Mouse (Mus musculus): ENCODE data around the gene Cyp2t4.

Gene Cyp2t4

GRCm38 (mm10) chr7:27153205-27153764 lies at the start of gene Cyp2t4:
Gene Cyp2t4 (plus strand): TSS chr7:27153714.
- no peak for DNase-seq (ENCODE audit: low read depth in 1 of 2, low spot score in 2 of 2)

GRCm38 (mm10) chr7:27104882-27105281 lies 48.6 kb upstream of the Cyp2t4 start:
- DNase-seq (ENCODE audit: low read depth in 1 of 2, low spot score in 2 of 2): no peak

- DNase-seq (ENCODE audit: low read depth in 1 of 2, low spot score in 2 of 2): no peak
Measured at GRCm38 (mm10) chr7:27110327-27110726, 43.2 kb upstream of the Cyp2t4 start.

GRCm38 (mm10) chr7:27111038-27111437 lies 42.5 kb upstream of the Cyp2t4 start:
- DNase-seq (ENCODE audit: low read depth in 1 of 2, low spot score in 2 of 2): no peak

- no peak for DNase-seq (ENCODE audit: low read depth in 1 of 2, low spot score in 2 of 2)
Measured at GRCm38 (mm10) chr7:27111987-27112386, 41.5 kb upstream of the Cyp2t4 start.

- no peak for DNase-seq (ENCODE audit: low read depth in 1 of 2, low spot score in 2 of 2)
Measured at GRCm38 (mm10) chr7:27118033-27118511, 35.4 kb upstream of the Cyp2t4 start.

- DNase-seq (ENCODE audit: low read depth in 1 of 2, low spot score in 2 of 2): no peak
Measured at GRCm38 (mm10) chr7:27119676-27120075, 33.8 kb upstream of the Cyp2t4 start, which contains the start of gene Cyp2f2. Gene Cyp2f2 (plus strand): TSS chr7:27119909.

GRCm38 (mm10) chr7:27124305-27124832 lies 29.1 kb upstream of the Cyp2t4 start:
- DNase-seq (ENCODE audit: low read depth in 1 of 2, low spot score in 2 of 2): no peak

GRCm38 (mm10) chr7:27124969-27125368 lies 28.5 kb upstream of the Cyp2t4 start:
- no peak for DNase-seq (ENCODE audit: low read depth in 1 of 2, low spot score in 2 of 2)

- no peak for DNase-seq (ENCODE audit: low read depth in 1 of 2, low spot score in 2 of 2)
Measured at GRCm38 (mm10) chr7:27128162-27128561, 25.4 kb upstream of the Cyp2t4 start.

GRCm38 (mm10) chr7:27128946-27129345 lies 24.6 kb upstream of the Cyp2t4 start:
- DNase-seq (ENCODE audit: low read depth in 1 of 2, low spot score in 2 of 2): no peak

- no peak for DNase-seq (ENCODE audit: low read depth in 1 of 2, low spot score in 2 of 2)
Measured at GRCm38 (mm10) chr7:27129811-27130210, 23.7 kb upstream of the Cyp2t4 start.

- DNase-seq (ENCODE audit: low read depth in 1 of 2, low spot score in 2 of 2): no peak
Measured at GRCm38 (mm10) chr7:27130521-27131370, 22.8 kb upstream of the Cyp2t4 start.

- DNase-seq (ENCODE audit: low read depth in 1 of 2, low spot score in 2 of 2): no peak
Measured at GRCm38 (mm10) chr7:27131387-27131786, 22.1 kb upstream of the Cyp2t4 start.

GRCm38 (mm10) chr7:27132588-27132987 lies 20.9 kb upstream of the Cyp2t4 start:
- no peak for DNase-seq (ENCODE audit: low read depth in 1 of 2, low spot score in 2 of 2)

GRCm38 (mm10) chr7:27133156-27133555 lies 20.4 kb upstream of the Cyp2t4 start:
- DNase-seq (ENCODE audit: low read depth in 1 of 2, low spot score in 2 of 2): no peak

GRCm38 (mm10) chr7:27133757-27134156 lies 19.8 kb upstream of the Cyp2t4 start:
- no peak for DNase-seq (ENCODE audit: low read depth in 1 of 2, low spot score in 2 of 2)

- no peak for DNase-seq (ENCODE audit: low read depth in 1 of 2, low spot score in 2 of 2)
Measured at GRCm38 (mm10) chr7:27136410-27136996, 17.0 kb upstream of the Cyp2t4 start.

GRCm38 (mm10) chr7:27156005-27156404 lies 2.5 kb downstream of the Cyp2t4 start:
- no peak for DNase-seq (ENCODE audit: low read depth in 1 of 2, low spot score in 2 of 2)

GRCm38 (mm10) chr7:27158171-27158570 lies 4.7 kb downstream of the Cyp2t4 start:
- DNase-seq (ENCODE audit: low read depth in 1 of 2, low spot score in 2 of 2): no peak

- no peak for DNase-seq (ENCODE audit: low read depth in 1 of 2, low spot score in 2 of 2)
Measured at GRCm38 (mm10) chr7:27159256-27159655, 5.7 kb downstream of the Cyp2t4 start.

GRCm38 (mm10) chr7:27159882-27160281 lies 6.4 kb downstream of the Cyp2t4 start:
- DNase-seq (ENCODE audit: low read depth in 1 of 2, low spot score in 2 of 2): peak; percentile 48 to 73

Measured in monocyte, adult 2 months (primary cell).